Mouse (Mus musculus): ENCODE measurements at regions not wholly inside any gene's neighbourhood (a gene's known extent, or its start where the extent isn't known, plus 50 kb on each side); places are given as distances from the start of the nearest gene placed in this dataset.
A peak's percentile ranks its signal among the peaks of the same experiment; 100 is the strongest.

- DNase-seq = no peak
Observed at GRCm38 (mm10) chr1:152313480-152313879, 73.0 kb downstream of the Tsen15 start.

DNA sequence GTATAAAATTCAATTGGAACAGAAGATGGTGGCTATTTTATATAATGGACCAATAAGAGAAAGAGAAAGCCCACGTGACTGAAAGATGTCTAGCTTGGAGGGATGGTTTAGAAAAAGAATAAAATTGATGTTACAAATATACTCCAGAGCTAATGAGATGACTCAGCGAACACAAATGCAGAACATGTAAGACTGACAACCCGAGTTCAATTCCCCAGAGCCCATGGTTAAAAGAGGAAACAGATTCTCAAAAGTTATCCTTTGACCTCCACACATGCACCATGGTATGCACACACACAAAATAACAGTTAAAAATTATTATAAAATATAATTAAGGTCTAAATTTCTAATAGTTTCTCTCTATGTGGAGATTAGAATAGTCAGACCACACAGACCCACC lies 81.0 kb downstream of the Tsen15 start:
- no peak for DNase-seq

- peak; percentile 19 for DNase-seq
Observed at GRCm38 (mm10) chr1:152304487-152305130, 81.9 kb downstream of the Tsen15 start.

- DNase-seq = peak; percentile 12
Observed at GRCm38 (mm10) chr1:152301355-152301754, 85.1 kb downstream of the Tsen15 start.

GRCm38 (mm10) chr1:152292196-152292736 lies 94.2 kb downstream of the Tsen15 start:
- no peak for DNase-seq

GRCm38 (mm10) chr1:152290768-152291167 lies 95.7 kb downstream of the Tsen15 start:
- DNase-seq = peak; percentile 77

DNA sequence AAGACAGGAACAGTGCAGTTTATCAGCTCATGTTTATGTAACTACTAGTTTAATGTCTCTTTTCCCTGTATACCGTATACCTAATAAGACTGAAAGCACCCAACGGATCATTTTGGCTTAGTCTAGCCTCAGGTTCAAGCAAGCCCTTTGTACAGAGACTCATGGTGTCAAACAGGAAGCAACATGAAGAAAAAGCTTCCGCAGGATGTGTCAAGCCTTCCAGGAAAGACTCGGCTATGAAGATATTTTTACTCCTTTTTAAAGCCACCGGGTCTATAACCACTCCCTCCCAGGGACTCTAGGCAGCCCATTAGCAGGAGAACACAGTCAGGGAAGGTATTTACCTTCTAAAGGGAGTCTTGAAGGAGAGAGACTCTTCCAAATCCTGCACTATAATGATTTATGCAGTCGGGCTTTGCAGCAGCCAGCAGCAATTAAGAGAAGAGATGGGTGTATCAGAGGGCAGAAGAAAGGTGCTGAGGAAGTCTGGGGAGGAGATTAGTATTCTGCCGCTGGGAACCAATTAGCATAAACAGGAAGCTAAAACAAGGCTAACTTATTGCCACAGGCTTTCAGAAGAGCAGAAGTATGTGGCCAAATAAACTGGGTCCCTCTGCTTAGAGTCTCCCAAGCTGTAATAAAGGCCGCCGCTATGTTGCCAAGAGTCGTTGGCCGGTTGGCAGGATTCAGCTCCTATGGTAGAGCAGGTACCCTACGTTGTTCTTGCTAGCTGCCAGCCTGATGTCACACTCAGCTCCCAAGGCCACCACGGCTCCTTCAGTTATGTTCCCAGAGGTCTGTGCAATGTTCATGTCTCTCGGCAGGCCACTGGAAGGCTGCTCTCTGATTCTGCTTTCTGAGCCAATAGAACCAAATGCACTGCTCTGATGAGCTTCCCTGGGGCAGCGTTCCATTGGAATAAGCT lies 98.7 kb downstream of the Tsen15 start:
- DNase-seq = no peak

DNA sequence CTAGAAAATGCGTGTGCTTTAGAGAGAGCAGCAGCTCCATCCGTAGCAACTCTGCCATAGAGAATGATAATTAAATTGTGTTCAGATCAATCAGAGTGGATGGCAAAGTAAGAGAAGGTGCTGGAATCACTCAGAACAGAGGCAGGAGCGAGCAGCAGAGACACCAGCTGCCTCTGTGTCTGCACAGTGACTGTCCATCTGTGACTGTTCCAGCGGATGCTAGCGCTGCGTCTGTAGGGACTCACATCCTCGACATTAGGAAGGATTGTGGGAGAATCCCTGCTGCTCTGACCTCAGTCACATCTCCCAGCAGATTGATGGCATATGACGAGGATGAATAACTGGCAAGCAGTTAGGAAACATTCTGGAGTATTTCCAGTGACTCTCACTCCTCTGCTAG lies 99.8 kb downstream of the Tsen15 start:
- no peak for DNase-seq

- DNase-seq = no peak
Observed at GRCm38 (mm10) chr1:152282106-152282505, 104.4 kb downstream of the Tsen15 start.

DNA sequence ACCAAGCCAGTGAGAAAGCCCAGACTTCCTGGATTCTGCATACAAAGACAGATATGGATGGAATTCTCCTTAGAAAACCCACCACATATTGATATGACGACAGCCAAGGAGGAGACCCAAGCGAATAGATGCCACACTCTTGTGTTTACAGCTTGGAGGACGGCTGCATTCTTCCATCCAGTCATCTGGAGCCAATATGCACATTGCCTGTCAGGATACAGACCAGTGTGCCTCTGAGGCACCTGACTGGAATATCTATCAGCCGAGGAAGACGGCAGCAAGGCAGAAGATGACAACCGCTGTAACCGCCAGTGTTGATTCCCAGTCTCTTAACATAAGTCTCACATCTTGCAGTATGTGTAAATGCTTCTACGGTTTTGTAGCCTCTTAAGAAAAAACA lies 105.3 kb downstream of the Tsen15 start:
- DNase-seq = no peak

- no peak for DNase-seq
Observed at GRCm38 (mm10) chr1:152280014-152280413, 106.5 kb downstream of the Tsen15 start.

DNA sequence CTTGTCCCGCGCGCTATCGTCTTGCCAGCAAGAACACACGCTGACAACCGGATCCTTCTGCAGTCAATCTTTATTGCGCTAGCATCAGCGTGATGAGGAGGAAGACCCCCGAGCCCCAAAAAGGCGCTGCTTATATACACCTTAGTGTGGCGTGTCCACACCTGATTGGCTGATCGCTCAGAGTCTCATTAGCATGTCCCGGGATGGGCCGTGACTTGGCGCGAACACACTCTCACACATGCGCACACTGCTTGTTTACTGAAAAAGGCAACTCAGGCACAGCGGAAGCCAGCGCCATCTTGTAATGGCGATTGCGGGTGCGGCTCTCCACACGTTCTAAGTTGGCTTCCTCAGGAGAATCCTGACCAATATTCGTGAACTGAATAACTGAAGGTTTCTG lies 111.5 kb downstream of the Tsen15 start:
- DNase-seq = no peak

DNA sequence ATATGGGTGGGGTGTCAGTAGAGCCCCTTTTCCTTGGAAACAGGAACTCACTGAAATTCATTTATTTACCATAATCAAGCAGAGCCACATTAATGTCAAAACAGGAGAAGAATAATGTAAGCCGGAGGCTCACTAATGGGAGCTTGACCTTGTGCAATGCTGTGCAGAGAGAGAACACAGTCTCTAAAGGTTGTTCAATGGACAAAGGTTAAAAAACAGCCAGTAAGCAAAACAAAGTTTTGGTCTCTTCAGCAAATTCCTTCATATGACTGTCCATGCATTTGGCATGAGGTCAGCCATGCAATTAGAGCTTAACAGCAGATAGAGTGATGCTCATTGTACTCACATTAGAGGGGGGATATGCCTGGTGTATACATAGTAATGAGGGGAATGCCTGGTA lies 113.1 kb downstream of the Tsen15 start:
- no peak for DNase-seq

GRCm38 (mm10) chr1:152269936-152270702 lies 116.4 kb downstream of the Tsen15 start:
- no peak for DNase-seq

GRCm38 (mm10) chr1:152266390-152266789 lies 120.1 kb downstream of the Tsen15 start:
- no peak for DNase-seq

- no peak for DNase-seq
Observed at GRCm38 (mm10) chr1:152264981-152265380, 121.5 kb downstream of the Tsen15 start.

DNA sequence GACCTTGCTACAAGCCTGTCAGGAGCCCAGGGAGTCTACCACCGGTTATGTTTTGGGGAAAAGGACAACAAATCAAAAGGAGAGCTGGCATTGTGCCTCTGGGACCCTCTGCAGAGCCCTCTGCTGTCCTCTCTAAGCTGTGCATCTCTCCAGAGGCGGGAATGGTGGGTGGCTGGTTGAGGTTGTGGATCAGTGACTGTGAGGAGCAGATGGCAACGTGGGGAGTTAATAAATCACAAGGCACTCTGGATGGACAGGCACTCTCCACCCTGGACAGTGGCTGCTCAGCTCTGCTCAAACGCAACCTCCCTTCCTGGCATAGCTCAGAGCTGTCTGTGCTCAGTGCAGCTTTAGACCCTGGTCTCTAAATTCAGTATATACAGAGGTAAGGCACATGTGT lies 125.0 kb downstream of the Tsen15 start:
- no peak for DNase-seq

- DNase-seq = no peak
Observed at GRCm38 (mm10) chr1:152260950-152261349, 125.5 kb downstream of the Tsen15 start.

GRCm38 (mm10) chr1:152258258-152258657 lies 128.2 kb downstream of the Tsen15 start:
- DNase-seq = no peak

- no peak for DNase-seq
Observed at GRCm38 (mm10) chr1:152253906-152254305, 132.6 kb downstream of the Tsen15 start.

- no peak for DNase-seq
Observed at GRCm38 (mm10) chr1:152253486-152253885, 133.0 kb downstream of the Tsen15 start.

DNA sequence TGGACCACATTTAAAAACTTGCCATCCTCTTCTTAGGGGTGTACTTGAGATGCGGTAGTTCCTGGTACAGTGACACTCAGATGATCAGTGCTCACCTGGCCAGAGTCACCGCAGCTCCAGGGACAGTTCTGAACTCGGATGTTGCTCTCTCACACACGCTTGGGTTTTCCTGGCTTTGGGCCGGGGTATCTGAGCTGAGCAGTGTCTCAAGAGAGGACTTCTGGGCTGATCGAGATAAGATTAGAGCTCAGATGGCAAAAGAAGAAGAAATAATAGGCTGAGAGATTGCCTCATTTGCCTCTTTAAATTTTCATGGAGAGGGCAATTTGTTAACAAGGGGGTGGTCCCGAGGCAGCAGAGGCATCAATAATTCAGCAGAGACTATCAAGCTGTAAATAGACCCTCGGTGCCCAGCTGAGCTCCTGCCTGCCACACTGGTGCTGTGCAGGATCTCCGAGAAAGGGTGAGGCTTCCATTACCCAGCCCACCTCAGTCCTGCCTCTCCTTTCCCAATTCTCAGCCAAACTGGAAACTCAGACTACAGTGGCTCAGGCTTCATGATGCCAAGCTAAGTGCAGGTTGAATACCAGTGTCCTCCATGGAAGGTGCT lies 133.7 kb downstream of the Tsen15 start:
- DNase-seq = no peak

DNA sequence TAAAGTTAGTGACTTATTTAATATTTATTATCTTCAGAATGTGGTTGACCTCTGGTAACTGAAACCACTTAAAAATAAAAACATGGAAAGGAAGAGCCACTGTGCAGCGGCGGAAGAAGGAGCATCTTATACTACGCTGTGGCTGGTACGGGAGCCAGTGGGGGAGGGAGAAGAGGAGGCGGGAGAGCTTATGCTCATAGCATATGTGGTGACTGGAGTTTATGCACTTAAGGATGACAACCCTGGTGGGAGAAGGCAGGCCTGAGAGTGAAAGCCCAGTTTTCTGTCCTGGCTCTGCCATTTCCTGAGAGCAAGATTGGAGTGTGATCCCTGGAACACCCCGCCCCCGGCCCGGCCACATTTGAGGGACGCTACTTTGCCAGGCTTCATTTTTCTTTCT lies 145.5 kb downstream of the Tsen15 start:
- peak; percentile 34 for DNase-seq

Measured in right cerebral cortex, adult 18-20 months (tissue).